Comparison of ENCODE assay signal across 8 mouse cellular contexts in the genomic region with DNA sequence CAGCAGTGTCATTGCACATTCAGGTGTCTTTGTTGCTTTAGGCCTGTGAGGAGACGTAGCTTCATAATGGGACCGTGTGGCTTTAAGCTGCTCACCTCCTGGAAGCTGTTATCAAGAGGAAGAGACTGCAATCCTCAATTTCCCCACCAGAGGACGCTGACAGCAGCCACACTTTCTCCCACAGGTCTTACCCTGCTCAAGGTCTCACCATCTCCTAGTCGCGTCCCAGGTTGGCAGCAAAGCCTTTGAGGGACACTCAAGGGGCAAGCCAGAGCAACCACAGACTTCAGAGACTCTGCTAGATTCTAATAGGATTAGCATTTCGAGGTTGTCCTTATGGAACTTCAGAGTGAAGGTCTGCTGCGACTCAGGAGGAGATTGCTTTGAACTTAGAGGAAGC.
DNase-seq lines count a peak whose midpoint lies in the region; ATAC-seq lines count a peak whose summit lies in the region.

No protein-coding gene starts in this region.

- no peak overlapping the region for H3K9ac ChIP-seq in forebrain, embryonic 14.5 days (ENCODE audit: low read length)
- no peak overlapping the region for H3K9ac ChIP-seq in forebrain, embryonic 13.5 days
- H3K9ac ChIP-seq in midbrain, embryonic 14.5 days (replicated peaks; ENCODE audit: low read length): no peak overlapping the region

- peaks cover 13% of the 10 kb centered on the region for H3K4me1 ChIP-seq in forebrain, embryonic 14.5 days (ENCODE audit: control insufficient read depth, insufficient read depth, low read length)
- H3K4me1 ChIP-seq in forebrain, embryonic 13.5 days: peaks cover 17% of the 10 kb centered on the region
- peaks cover 20% of the 10 kb centered on the region for H3K4me1 ChIP-seq in midbrain, embryonic 14.5 days (ENCODE audit: control insufficient read depth, insufficient read depth, low read length)

- no peak overlapping the region for H3K27ac ChIP-seq in forebrain, embryonic 14.5 days (ENCODE audit: low read depth, low read length)
- no peak overlapping the region for H3K27ac ChIP-seq in forebrain, embryonic 13.5 days
- no peak overlapping the region for H3K27ac ChIP-seq in midbrain, embryonic 14.5 days (replicated peaks; ENCODE audit: low read depth, low read length)

- no peaks in the 10 kb centered on the region for H3K9me3 ChIP-seq in forebrain, embryonic 14.5 days (replicated peaks; ENCODE audit: control insufficient read depth, low read length)
- H3K9me3 ChIP-seq in forebrain, embryonic 13.5 days (replicated peaks): no peaks in the 10 kb centered on the region
- H3K9me3 ChIP-seq in midbrain, embryonic 14.5 days (ENCODE audit: control insufficient read depth, low read length): no peaks in the 10 kb centered on the region

- H3K36me3 ChIP-seq in forebrain, embryonic 14.5 days (ENCODE audit: control insufficient read depth, insufficient read depth, low read length): no peaks in the 10 kb centered on the region
- no peaks in the 10 kb centered on the region for H3K36me3 ChIP-seq in forebrain, embryonic 13.5 days (ENCODE audit: poor library complexity, severe bottlenecking)
- no peaks in the 10 kb centered on the region for H3K36me3 ChIP-seq in midbrain, embryonic 14.5 days (ENCODE audit: control insufficient read depth, insufficient read depth, low read length)

- 28% methylated on average over 7 of the region's 7 CpGs for WGBS in forebrain, embryonic 14.5 days
- WGBS in forebrain, embryonic 13.5 days: 22% methylated on average over 7 of the region's 7 CpGs
- WGBS in midbrain, embryonic 14.5 days: 17% methylated on average over 7 of the region's 7 CpGs

- no peaks in the 10 kb centered on the region for H3K27me3 ChIP-seq in forebrain, embryonic 14.5 days (replicated peaks; ENCODE audit: control insufficient read depth, insufficient read depth, low read length)
- no peaks in the 10 kb centered on the region for H3K27me3 ChIP-seq in forebrain, embryonic 13.5 days
- H3K27me3 ChIP-seq in midbrain, embryonic 14.5 days (ENCODE audit: control insufficient read depth, insufficient read depth, low read length): no peaks in the 10 kb centered on the region

- peak; percentile 13 for DNase-seq in forebrain, embryonic 14.5 days (ENCODE audit: low spot score)
- DNase-seq in right cerebral cortex, postnatal 10 days (ENCODE audit: low spot score in 2 of 2): peak; percentile 32 to 45
- DNase-seq in right cerebral cortex, postnatal 36 days (ENCODE audit: low spot score in 2 of 2): no peak
- DNase-seq in forelimb bud, embryonic 11.5 days (ENCODE audit: low read depth, low spot score): peak; percentile 35
- DNase-seq in midbrain, embryonic 14.5 days: peak; percentile 55
- no peak for DNase-seq in urinary bladder, adult 2 months (ENCODE audit: low spot score)
- no peak for DNase-seq in natural killer cell, adult 2 months (ENCODE audit: low spot score in 2 of 2)

- no peak overlapping the region for H3K4me3 ChIP-seq in forebrain, embryonic 14.5 days (ENCODE audit: low read depth, low read length)
- no peak overlapping the region for H3K4me3 ChIP-seq in forebrain, embryonic 13.5 days
- H3K4me3 ChIP-seq in midbrain, embryonic 14.5 days (replicated peaks; ENCODE audit: low read depth, low read length): no peak overlapping the region

- no peak overlapping the region for H3K4me2 ChIP-seq in forebrain, embryonic 14.5 days (ENCODE audit: low read length)
- no peak overlapping the region for H3K4me2 ChIP-seq in forebrain, embryonic 13.5 days
- no peak overlapping the region for H3K4me2 ChIP-seq in midbrain, embryonic 14.5 days (ENCODE audit: low read length)

- ATAC-seq in forebrain, embryonic 14.5 days: 0 out of 2 replicates have a peak, but pooled peaks have one; percentile 2
- no peak for ATAC-seq in forebrain, embryonic 13.5 days
- no peak for ATAC-seq in midbrain, embryonic 14.5 days (ENCODE audit: low FRiP score, low TSS enrichment)

Comparison
In these comparisons a context has a peak if more than half of its experiments do, and no peak if none do; other contexts are left out.
1. DNase-seq: peak in forebrain, embryonic 14.5 days (single experiment), right cerebral cortex, postnatal 10 days (2 of 2), forelimb bud, embryonic 11.5 days (single experiment) and midbrain, embryonic 14.5 days (single experiment); none in right cerebral cortex, postnatal 36 days (0 of 2), urinary bladder, adult 2 months (single experiment) and natural killer cell, adult 2 months (0 of 2).